Mouse (Mus musculus) urinary bladder, postnatal 36 days (tissue): ENCODE results near the gene Prl3d2.
"Not testable (repeated sequence)": the region's sequence is repeated elsewhere in the genome, so short reads cannot be mapped to it uniquely, and the experiment has no call there.

Experiments
- DNase-seq, 2 experiments: peaks; one replicate each; pipeline ENCODE4 v3.0.0; 2022; ENCODE audit warnings: low spot score in 2 of 2, mixed read lengths in 1 of 2

Gene Prl3d2

GRCm38 (mm10) chr13:27121398-27121797, at the start of gene Prl3d2:
TSS of gene Prl3d2 (plus strand) at chr13:27121698.
- DNase-seq, result not testable (repeated sequence)

GRCm38 (mm10) chr13:27093890-27094289, 27.6 kb upstream of the Prl3d2 start, which contains the start of gene Prl3d1:
TSS of gene Prl3d1 (plus strand) at chr13:27094190.
- DNase-seq, result not testable (repeated sequence)

GRCm38 (mm10) chr13:27148264-27148663, 26.8 kb downstream of the Prl3d2 start:
- no peak for DNase-seq

GRCm38 (mm10) chr13:27156490-27156889, 35.0 kb downstream of the Prl3d2 start, which contains the start of gene Prl3d3:
TSS of gene Prl3d3 (plus strand) at chr13:27156790.
- DNase-seq, result not testable (repeated sequence)
